Mouse (Mus musculus) heart, postnatal 0 days (tissue): ENCODE measurements around the gene Stx4a. TPM values are rescaled to one million over a fixed set of nuclear protein-coding genes. Genes with fewer than 3 reads are reported as not detected.
A peak's percentile ranks its signal among the peaks of the same experiment; 100 is the strongest.

Experiments used
- ATAC-seq: fragments of 200-750 bp; cut with Nextera tagmentation; 2 replicates; pipeline ENCODE4 v1.8.0; 2017; ENCODE audit warnings: low read depth, moderate number of reproducible peaks, moderate library complexity; ENCODE audit not compliant: insufficient read depth
- DNase-seq: peaks from one replicate; pipeline ENCODE4 v3.0.0-alpha.2; 2016; ENCODE audit warnings: low spot score
- H3K27ac ChIP-seq: fragments of 300-500 bp; sonication (generic); 2 replicates; pipeline ENCODE4 v1.5.1; 2014; ENCODE audit warnings: low read depth, mild to moderate bottlenecking
- H3K27me3 ChIP-seq: fragments of 300-500 bp; sonication (generic); 2 replicates; pipeline ENCODE4 v1.6.1; 2014; ENCODE audit warnings: low read length, mixed read lengths; ENCODE audit not compliant: control insufficient read depth, insufficient read depth
- H3K36me3 ChIP-seq: fragments of 300-500 bp; sonication (generic); replicated peaks from 2 replicates; pipeline ENCODE4 v1.6.1; 2014; ENCODE audit warnings: low read length, mixed read lengths; ENCODE audit not compliant: control insufficient read depth, insufficient read depth
- H3K4me1 ChIP-seq: fragments of 300-500 bp; sonication (generic); 2 replicates; pipeline ENCODE4 v1.6.1; 2014; ENCODE audit warnings: antibody characterized with exemption; ENCODE audit not compliant: control insufficient read depth, insufficient read depth
- H3K4me2 ChIP-seq: fragments of 300-500 bp; sonication (generic); 2 replicates; pipeline ENCODE4 v1.6.1; 2014; ENCODE audit warnings: low read depth, mild to moderate bottlenecking, low read length, moderate library complexity
- H3K4me3 ChIP-seq: fragments of 300-500 bp; sonication (generic); 2 replicates; pipeline ENCODE4 v1.5.1; 2014; ENCODE audit warnings: low read depth, low read length
- H3K9ac ChIP-seq: fragments of 300-500 bp; sonication (generic); replicated peaks from 2 replicates; pipeline ENCODE4 v1.6.1; 2014; ENCODE audit warnings: low read depth, low read length, mixed read lengths
- H3K9me3 ChIP-seq: fragments of 300-500 bp; sonication (generic); replicated peaks from 2 replicates; pipeline ENCODE4 v1.6.1; 2016; ENCODE audit warnings: low read length; ENCODE audit not compliant: control insufficient read depth
- CTCF ChIP-seq: IDR thresholded peaks from 2 replicates; pipeline ENCODE4 v1.5.1; 2016; ENCODE audit warnings: antibody characterized with exemption, control low read depth, low read depth
- EP300 ChIP-seq: IDR thresholded peaks from 2 replicates; pipeline ENCODE4 v1.6.1; 2016; ENCODE audit warnings: antibody characterized with exemption, low read depth
- WGBS: fragments of 180-500 bp; shearing (Covaris S2); extraction: QIAGEN DNeasy Blood & Tissue Kit; methylation state at CpG from one replicate; pipeline ENCODE4 v1.1.7; 2014; 5-methylcytosine and 5-hydroxymethylcytosine counted together
- polyA plus RNA-seq: library from polyadenylated mRNA; unstranded; fragments of >200 nt; fragmentation: Nextera tagmentation; extraction: Ambion mirVana; gene quantifications from 2 replicates; pipeline ENCODE4 v1.2.1, GENCODE M21; 2015
- total RNA-seq: library from RNA; depleted of rRNA; stranded (reverse); fragments of >200 nt; gene quantifications from 2 replicates; pipeline ENCODE4 v1.2.3, GENCODE M21; 2014; ENCODE audit warnings: low replicate concordance

Stx4a gene
- total and polyA plus RNA-seq, 2 experiments from 2014 or later = 14.5 to 46.5 TPM

DNA sequence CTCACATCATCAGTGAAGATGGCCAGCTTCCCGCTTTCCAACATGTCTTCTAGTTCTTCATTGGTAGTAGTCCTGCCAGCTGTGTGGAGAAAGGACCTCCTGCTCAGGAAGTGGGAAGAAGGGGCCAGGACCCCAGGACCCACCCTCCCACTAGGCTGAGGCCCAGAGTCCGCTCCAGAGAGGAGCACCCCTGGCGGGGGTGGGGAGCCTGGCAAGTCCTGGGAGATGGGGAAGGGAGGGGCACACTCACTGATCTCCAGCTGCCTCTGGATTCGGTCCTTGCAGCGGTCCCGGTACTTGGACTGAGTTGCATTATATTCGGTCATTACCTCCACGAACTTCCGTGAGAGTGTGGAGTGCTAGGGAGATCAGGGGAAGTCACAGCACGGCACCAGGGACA is 13.4 kb upstream of the Stx4a start:
- Histone ChIP-seq H3K4me3 (no peak overlapping the region), H3K9me3 (no peaks in the 10 kb centered on the region), H3K4me1 (peaks cover 1% of the 10 kb centered on the region; the same call in 1 of the 2 replicates), H3K27me3 (no peaks in the 10 kb centered on the region), H3K27ac (no peak overlapping the region), H3K36me3 (no peaks in the 10 kb centered on the region), H3K4me2 (no peak overlapping the region), H3K9ac (no peak overlapping the region)
- no peak for TF ChIP-seq CTCF
- TF ChIP-seq EP300 = no peak
- DNase-seq (no peak), ATAC-seq (no peak)
- WGBS = 64% methylated on average over 10 of the region's 10 CpGs

GRCm38 (mm10) chr7:127811240-127811639 is 12.9 kb upstream of the Stx4a start:
- DNase-seq = no peak
- Histone ChIP-seq H3K27ac (no peak overlapping the region), H3K9ac (no peak overlapping the region), H3K4me1 (peaks cover 7% of the 10 kb centered on the region; the same call in 1 of the 2 replicates), H3K4me2 (no peak overlapping the region), H3K36me3 (no peaks in the 10 kb centered on the region), H3K9me3 (no peaks in the 10 kb centered on the region), H3K27me3 (no peaks in the 10 kb centered on the region), H3K4me3 (no peak overlapping the region)
- ATAC-seq = no peak
- 75% methylated on average over 4 of the region's 4 CpGs for WGBS
- TF ChIP-seq EP300 (no peak), CTCF (no peak)

- H3K9me3 ChIP-seq = no peaks in the 10 kb centered on the region
- H3K4me2 ChIP-seq = no peak overlapping the region
- H3K4me1 ChIP-seq = peaks cover 7% of the 10 kb centered on the region; the same call in 1 of the 2 replicates
- 82% methylated on average over 3 of the region's 3 CpGs for WGBS
- H3K36me3 ChIP-seq = no peaks in the 10 kb centered on the region
- DNase-seq (no peak), ATAC-seq (no peak)
- TF ChIP-seq EP300 (no peak), CTCF (no peak)
- no peaks in the 10 kb centered on the region for H3K27me3 ChIP-seq
- H3K27ac ChIP-seq = no peak overlapping the region
- no peak overlapping the region for H3K9ac ChIP-seq
- no peak overlapping the region for H3K4me3 ChIP-seq
These were observed 11.8 kb upstream of the Stx4a start for GRCm38 (mm10) chr7:127812292-127812691.

GRCm38 (mm10) chr7:127813821-127814220 is 10.3 kb upstream of the Stx4a start:
- DNase-seq (peak; percentile 71), ATAC-seq (peak; percentile 84)
- WGBS = 28% methylated on average over 4 of the region's 4 CpGs
- TF ChIP-seq EP300 (no peak), CTCF (no peak)
- peak overlapping the region; percentile 24; the same call in 1 of the 2 replicates for H3K9ac ChIP-seq
- peak overlapping the region; percentile 47 for H3K4me2 ChIP-seq
- H3K4me1 ChIP-seq = peaks cover 7% of the 10 kb centered on the region; the same call in 1 of the 2 replicates
- peak overlapping the region; percentile 91 for H3K27ac ChIP-seq
- no peaks in the 10 kb centered on the region for H3K27me3 ChIP-seq
- H3K4me3 ChIP-seq = 0 out of 2 replicates have a peak overlapping the region, but pooled peaks have one; percentile 3
- H3K36me3 ChIP-seq = no peaks in the 10 kb centered on the region
- no peaks in the 10 kb centered on the region for H3K9me3 ChIP-seq

DNA sequence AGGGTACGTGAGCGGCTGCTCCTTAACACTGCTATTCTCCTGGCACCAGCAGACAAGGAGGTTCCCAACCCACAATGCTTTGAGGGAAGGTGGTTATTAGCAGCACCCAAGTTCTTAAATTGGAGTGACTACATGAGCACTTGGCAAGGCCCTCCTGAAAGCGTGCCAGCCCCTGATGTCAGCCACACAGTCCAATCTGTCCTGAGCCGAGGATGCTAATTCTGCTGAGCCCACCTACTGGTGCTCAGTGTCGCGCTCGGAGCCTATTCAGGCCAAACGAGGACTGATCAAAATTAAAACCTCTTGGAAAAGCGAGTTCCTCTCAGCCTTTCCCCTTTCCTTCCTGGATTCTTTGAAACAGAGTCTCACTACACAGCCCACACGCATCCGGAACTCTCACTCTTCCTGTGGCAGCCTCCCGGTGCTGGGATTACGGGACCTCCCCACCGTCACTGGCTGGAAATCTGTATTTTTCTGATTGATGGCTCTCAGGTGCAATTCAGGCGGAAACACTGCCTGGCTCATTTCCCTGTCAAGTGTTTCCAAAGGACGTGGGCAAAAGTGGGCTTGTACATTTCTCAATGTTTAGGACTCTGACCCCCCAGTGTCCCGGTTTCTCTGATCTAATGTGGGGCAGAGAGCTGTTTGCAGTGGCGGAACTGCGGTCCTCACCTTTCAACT is 9.7 kb upstream of the Stx4a start:
- Histone ChIP-seq H3K36me3 (no peaks in the 10 kb centered on the region), H3K27ac (peak overlapping the region; percentile 91), H3K9me3 (no peaks in the 10 kb centered on the region), H3K4me3 (0 out of 2 replicates have a peak overlapping the region, but pooled peaks have one; percentile 3), H3K9ac (peak overlapping the region; percentile 24; the same call in 1 of the 2 replicates), H3K4me1 (peaks cover 7% of the 10 kb centered on the region; the same call in 1 of the 2 replicates), H3K27me3 (no peaks in the 10 kb centered on the region), H3K4me2 (peak overlapping the region; percentile 47)
- 41% methylated on average over 19 of the region's 19 CpGs for WGBS
- no peak for TF ChIP-seq CTCF
- no peak for TF ChIP-seq EP300
- peak; percentile 89 for ATAC-seq
- peak; percentile 92 for DNase-seq
